Mouse (Mus musculus) intestine, postnatal 0 days (tissue): ENCODE measurements around the gene Coro7. TPM values are rescaled to one million over a fixed set of nuclear protein-coding genes. Genes with fewer than 3 reads are reported as not detected.
A peak's percentile ranks its signal among the peaks of the same experiment; 100 is the strongest.

Experiments used
- ATAC-seq: fragments of 200-750 bp; cut with Nextera tagmentation; 2 replicates; pipeline ENCODE4 v1.8.0; 2017; ENCODE audit warnings: mild to moderate bottlenecking, moderate TSS enrichment, moderate library complexity
- H3K27ac ChIP-seq: fragments of 300-500 bp; sonication (generic); 2 replicates; pipeline ENCODE4 v1.5.1; 2014; ENCODE audit warnings: mild to moderate bottlenecking, low read depth, low read length, moderate library complexity
- H3K27me3 ChIP-seq: fragments of 300-500 bp; sonication (generic); replicated peaks from 2 replicates; pipeline ENCODE4 v1.6.1; 2014; ENCODE audit warnings: low read length, mixed read lengths; ENCODE audit not compliant: control insufficient read depth, insufficient read depth
- H3K36me3 ChIP-seq: fragments of 300-500 bp; sonication (generic); 2 replicates; pipeline ENCODE4 v1.6.1; 2014; ENCODE audit warnings: mild to moderate bottlenecking, moderate library complexity; ENCODE audit not compliant: control insufficient read depth, insufficient read depth
- H3K4me1 ChIP-seq: fragments of 300-500 bp; sonication (generic); replicated peaks from 2 replicates; pipeline ENCODE4 v1.6.1; 2014; ENCODE audit warnings: antibody characterized with exemption, low read length, mixed read lengths; ENCODE audit not compliant: control insufficient read depth, insufficient read depth
- H3K4me2 ChIP-seq: fragments of 300-500 bp; sonication (generic); replicated peaks from 2 replicates; pipeline ENCODE4 v1.6.1; 2014; ENCODE audit warnings: low read depth, mild to moderate bottlenecking, moderate library complexity
- H3K4me3 ChIP-seq: fragments of 300-500 bp; sonication (generic); 2 replicates; pipeline ENCODE4 v1.5.1; 2014; ENCODE audit warnings: low read depth, low read length
- H3K9ac ChIP-seq: fragments of 300-500 bp; sonication (generic); 2 replicates; pipeline ENCODE4 v1.6.1; 2014; ENCODE audit warnings: mild to moderate bottlenecking, low read depth, low read length
- H3K9me3 ChIP-seq: fragments of 300-500 bp; sonication (generic); 2 replicates; pipeline ENCODE4 v1.6.1; 2016; ENCODE audit warnings: mixed run types; ENCODE audit not compliant: control insufficient read depth
- CTCF ChIP-seq: sonication (generic); IDR thresholded peaks from 2 replicates; pipeline ENCODE4 v1.5.1; 2016; ENCODE audit warnings: low read depth, mild to moderate bottlenecking, control low read depth, antibody characterized with exemption, moderate library complexity
- WGBS: fragments of 180-500 bp; shearing (Covaris S2); extraction: QIAGEN DNeasy Blood & Tissue Kit; methylation state at CpG from one replicate; pipeline ENCODE4 v1.1.7; 2014; 5-methylcytosine and 5-hydroxymethylcytosine counted together
- polyA plus RNA-seq: library from polyadenylated mRNA; unstranded; fragments of >200 nt; fragmentation: Nextera tagmentation; extraction: Ambion mirVana; gene quantifications from 2 replicates; pipeline ENCODE4 v1.2.1, GENCODE M21; 2015

Coro7 gene
- polyA plus RNA-seq, 1 experiment from 2014 or later = 25.3 TPM

- Histone ChIP-seq H3K9me3 (no peaks in the 10 kb centered on the region), H3K4me3 (no peak overlapping the region), H3K4me2 (no peak overlapping the region), H3K9ac (no peak overlapping the region; the same call in 1 of the 2 replicates), H3K36me3 (no peaks in the 10 kb centered on the region), H3K27me3 (no peaks in the 10 kb centered on the region), H3K27ac (peak overlapping the region; percentile 21; the same call in 1 of the 2 replicates), H3K4me1 (peaks cover 38% of the 10 kb centered on the region)
- 32% methylated on average over 7 of the region's 7 CpGs for WGBS
- no peak for TF ChIP-seq CTCF
- no peak for ATAC-seq
Measured at GRCm38 (mm10) chr16:4602766-4603452, 76.7 kb downstream of the Coro7 start.

DNA sequence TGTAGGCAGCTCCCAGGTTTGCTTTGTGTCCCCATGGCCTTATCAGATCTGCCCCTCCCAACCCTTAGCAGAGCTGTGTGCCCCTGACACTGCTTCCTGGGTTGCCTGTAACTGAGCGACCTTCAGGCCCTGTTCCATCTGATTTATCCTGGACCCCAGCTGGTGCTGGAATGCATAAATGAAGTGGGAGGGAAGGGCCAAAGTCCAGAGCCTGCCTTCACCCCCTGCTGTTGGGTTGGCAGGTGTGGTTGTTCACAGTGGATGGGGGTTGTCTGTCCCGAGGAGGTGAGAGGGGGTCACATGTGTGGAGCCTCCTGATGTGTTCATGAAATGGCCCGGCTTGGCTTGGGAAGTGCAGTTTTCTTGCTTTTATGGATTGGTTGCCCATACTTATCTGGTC lies 77.4 kb downstream of the Coro7 start:
- ATAC-seq = peak; percentile 57
- no peak overlapping the region for H3K9ac ChIP-seq
- WGBS = 20% methylated on average over 3 of the region's 3 CpGs
- H3K27me3 ChIP-seq = no peaks in the 10 kb centered on the region
- H3K27ac ChIP-seq = 0 out of 2 replicates have a peak overlapping the region, but pooled peaks have one; percentile 21
- H3K36me3 ChIP-seq = no peaks in the 10 kb centered on the region
- no peak overlapping the region for H3K4me3 ChIP-seq
- no peaks in the 10 kb centered on the region for H3K9me3 ChIP-seq
- TF ChIP-seq CTCF = no peak
- H3K4me2 ChIP-seq = no peak overlapping the region
- peaks cover 37% of the 10 kb centered on the region for H3K4me1 ChIP-seq

GRCm38 (mm10) chr16:4600701-4601310 lies 78.8 kb downstream of the Coro7 start:
- H3K4me2 ChIP-seq = no peak overlapping the region
- WGBS = 70% methylated on average over 9 of the region's 9 CpGs
- H3K9me3 ChIP-seq = no peaks in the 10 kb centered on the region
- no peak for ATAC-seq
- H3K4me3 ChIP-seq = no peak overlapping the region
- no peak overlapping the region for H3K27ac ChIP-seq
- TF ChIP-seq CTCF = no peak
- H3K4me1 ChIP-seq = peaks cover 24% of the 10 kb centered on the region
- H3K27me3 ChIP-seq = no peaks in the 10 kb centered on the region
- no peak overlapping the region for H3K9ac ChIP-seq
- no peaks in the 10 kb centered on the region for H3K36me3 ChIP-seq

- Histone ChIP-seq H3K9ac (no peak overlapping the region), H3K36me3 (no peaks in the 10 kb centered on the region), H3K9me3 (no peaks in the 10 kb centered on the region), H3K4me3 (no peak overlapping the region), H3K4me2 (no peak overlapping the region), H3K27me3 (no peaks in the 10 kb centered on the region), H3K27ac (no peak overlapping the region), H3K4me1 (peaks cover 20% of the 10 kb centered on the region)
- ATAC-seq = no peak
- WGBS = 88% methylated on average over 3 of the region's 3 CpGs
- TF ChIP-seq CTCF = no peak
Measured at GRCm38 (mm10) chr16:4599616-4600015, 80.0 kb downstream of the Coro7 start.

- Histone ChIP-seq H3K36me3 (no peaks in the 10 kb centered on the region), H3K4me3 (no peak overlapping the region), H3K9ac (no peak overlapping the region), H3K27ac (no peak overlapping the region), H3K9me3 (no peaks in the 10 kb centered on the region), H3K4me2 (no peak overlapping the region), H3K27me3 (no peaks in the 10 kb centered on the region), H3K4me1 (peaks cover 18% of the 10 kb centered on the region)
- TF ChIP-seq CTCF = no peak
- 40% methylated on average over 6 of the region's 6 CpGs for WGBS
- ATAC-seq = no peak
Measured at GRCm38 (mm10) chr16:4598891-4599543, 80.6 kb downstream of the Coro7 start.

DNA sequence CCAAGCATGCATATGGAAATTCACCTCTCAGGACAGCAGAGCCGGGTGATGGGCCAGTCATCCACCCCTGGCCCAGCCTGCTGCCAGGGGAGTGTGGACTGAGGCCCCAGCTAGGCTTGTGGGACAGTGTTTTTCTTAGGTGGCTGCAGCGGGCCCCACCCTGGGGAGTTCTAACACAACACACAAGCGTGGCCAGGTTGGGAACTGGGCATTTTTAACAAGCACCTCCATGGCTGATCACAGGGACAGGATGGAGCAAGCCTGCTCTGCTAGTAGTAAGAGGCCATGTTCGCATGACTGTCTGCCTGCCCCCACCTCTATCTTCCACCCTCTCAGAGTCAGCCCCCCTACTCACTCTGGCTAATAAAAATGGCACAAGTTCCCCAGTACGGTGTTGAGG lies 81.5 kb downstream of the Coro7 start:
- no peak overlapping the region for H3K9ac ChIP-seq
- no peak overlapping the region for H3K27ac ChIP-seq

More for the DNA sequence above, 81.5 kb downstream of the Coro7 start:
- 75% methylated on average over 5 of the region's 5 CpGs for WGBS
- Histone ChIP-seq H3K36me3 (no peaks in the 10 kb centered on the region), H3K4me2 (no peak overlapping the region), H3K27me3 (no peaks in the 10 kb centered on the region), H3K4me3 (no peak overlapping the region), H3K9me3 (no peaks in the 10 kb centered on the region), H3K4me1 (peaks cover 14% of the 10 kb centered on the region)
- no peak for TF ChIP-seq CTCF
- ATAC-seq = no peak
